Mouse (Mus musculus) hindbrain, postnatal 0 days (tissue): ENCODE results near the gene Syt2. TPM values are rescaled to one million over a fixed set of nuclear protein-coding genes. Genes with fewer than 3 reads are reported as not detected.

Experiments used
- ATAC-seq: fragments of 200-750 bp; cut with Nextera tagmentation; 2 replicates; pipeline ENCODE4 v1.8.0; 2017; ENCODE audit warnings: mild to moderate bottlenecking, moderate TSS enrichment, moderate library complexity
- DNase-seq: peaks from one replicate; pipeline ENCODE4 v3.0.0-alpha.2; 2015; ENCODE audit warnings: low spot score
- H3K27ac ChIP-seq: fragments of 300-500 bp; sonication (generic); 2 replicates; pipeline ENCODE4 v1.5.1; 2014; ENCODE audit warnings: mild to moderate bottlenecking
- H3K27me3 ChIP-seq: fragments of 300-500 bp; sonication (generic); 2 replicates; pipeline ENCODE4 v1.6.1; 2014; ENCODE audit warnings: low read length, mixed read lengths; ENCODE audit not compliant: insufficient read depth
- H3K36me3 ChIP-seq: fragments of 300-500 bp; sonication (generic); 2 replicates; pipeline ENCODE4 v1.6.1; 2014; ENCODE audit warnings: low read length, mixed read lengths; ENCODE audit not compliant: insufficient read depth
- H3K4me1 ChIP-seq: fragments of 300-500 bp; sonication (generic); 2 replicates; pipeline ENCODE4 v1.6.1; 2014; ENCODE audit warnings: antibody characterized with exemption, low read length, mixed read lengths; ENCODE audit not compliant: insufficient read depth
- H3K4me2 ChIP-seq: fragments of 300-500 bp; sonication (generic); 2 replicates; pipeline ENCODE4 v1.6.1; 2014; ENCODE audit warnings: low read depth, mild to moderate bottlenecking, low read length, moderate library complexity, mixed read lengths
- H3K4me3 ChIP-seq: fragments of 300-500 bp; sonication (generic); 2 replicates; pipeline ENCODE4 v1.5.1; 2014; ENCODE audit warnings: low read length
- H3K9ac ChIP-seq: fragments of 300-500 bp; sonication (generic); replicated peaks from 2 replicates; pipeline ENCODE4 v1.6.1; 2014; ENCODE audit warnings: mild to moderate bottlenecking, low read length, moderate library complexity, mixed read lengths
- H3K9me3 ChIP-seq: fragments of 300-500 bp; sonication (generic); 2 replicates; pipeline ENCODE4 v1.6.1; 2016; ENCODE audit warnings: low read length, mixed read lengths
- CTCF ChIP-seq: IDR thresholded peaks from 2 replicates; pipeline ENCODE4 v1.5.1; 2016; ENCODE audit warnings: antibody characterized with exemption, control low read depth, low read depth
- WGBS: fragments of 180-500 bp; shearing (Covaris S2); extraction: QIAGEN DNeasy Blood & Tissue Kit; methylation state at CpG from one replicate; pipeline ENCODE4 v1.1.7; 2014; 5-methylcytosine and 5-hydroxymethylcytosine counted together
- polyA plus RNA-seq: library from polyadenylated mRNA; unstranded; fragments of >200 nt; fragmentation: Nextera tagmentation; extraction: Ambion mirVana; gene quantifications from 2 replicates; pipeline ENCODE4 v1.2.1, GENCODE M21; 2015
- total RNA-seq: library from RNA; depleted of rRNA; stranded (reverse); fragments of >200 nt; gene quantifications from 2 replicates; pipeline ENCODE4 v1.2.3, GENCODE M21; 2014

Syt2 gene
- total and polyA plus RNA-seq, 2 experiments from 2014 or later, result 22.5 to 74.7 TPM

DNA sequence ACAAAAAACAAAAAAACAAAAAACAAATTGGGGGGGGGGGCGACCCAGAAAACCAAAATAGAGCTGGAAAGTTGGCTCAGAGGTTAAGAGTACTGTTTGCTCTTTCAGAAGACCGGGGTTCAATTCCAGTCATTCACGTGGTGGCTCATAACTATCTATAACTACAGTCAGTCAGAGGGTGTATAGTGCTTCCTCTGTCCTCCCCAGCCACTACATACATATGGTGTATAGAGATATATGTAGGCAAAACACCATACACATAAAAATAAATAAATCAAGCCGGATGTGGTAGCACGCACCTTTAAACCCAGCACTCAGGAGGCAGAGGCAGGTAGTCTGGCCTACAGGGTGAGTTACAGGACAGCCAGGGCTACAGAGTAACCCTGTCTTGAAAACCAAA is 31.9 kb upstream of the Syt2 start:
- peaks cover 48% of the 10 kb centered on the region for H3K36me3 ChIP-seq

DNA sequence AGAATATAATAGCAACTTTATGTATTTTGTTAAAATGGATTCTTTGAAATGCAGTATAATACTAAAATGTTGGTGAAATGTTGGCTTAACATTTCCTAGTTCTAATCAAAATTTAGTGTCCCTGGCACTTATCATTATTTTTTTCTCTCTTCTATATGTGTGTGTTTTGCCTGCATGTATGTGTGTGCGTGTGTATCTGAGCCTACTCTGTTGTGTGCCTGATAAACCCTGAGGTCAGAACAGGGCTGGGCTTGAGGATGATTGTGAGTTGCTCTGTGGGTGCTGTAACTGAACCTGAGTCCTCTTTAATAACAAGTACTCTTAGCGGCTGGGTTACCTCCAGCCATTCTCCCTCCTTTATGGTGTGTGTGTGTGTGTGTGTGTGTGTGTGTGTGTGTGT is 31.5 kb upstream of the Syt2 start:
- no peak overlapping the region for H3K4me3 ChIP-seq
- no peak for TF ChIP-seq CTCF
- DNase-seq (no peak), ATAC-seq (no peak)
- no peak overlapping the region for H3K9ac ChIP-seq
- no peak overlapping the region for H3K27ac ChIP-seq
- H3K36me3 ChIP-seq, result peaks cover 50% of the 10 kb centered on the region
- no peaks in the 10 kb centered on the region for H3K4me1 ChIP-seq
- H3K27me3 ChIP-seq, result no peaks in the 10 kb centered on the region
- H3K4me2 ChIP-seq, result no peak overlapping the region
- no peaks in the 10 kb centered on the region for H3K9me3 ChIP-seq
- 93% methylated on average over 2 of the region's 2 CpGs for WGBS

More for the DNA sequence above, 31.9 kb upstream of the Syt2 start:
- H3K4me2 ChIP-seq, result no peak overlapping the region
- no peaks in the 10 kb centered on the region for H3K4me1 ChIP-seq
- no peak overlapping the region for H3K4me3 ChIP-seq
- ATAC-seq (no peak), DNase-seq (no peak)
- WGBS, result 97% methylated on average over 5 of the region's 5 CpGs
- no peak overlapping the region for H3K27ac ChIP-seq
- no peak overlapping the region for H3K9ac ChIP-seq
- no peaks in the 10 kb centered on the region for H3K27me3 ChIP-seq
- H3K9me3 ChIP-seq, result no peaks in the 10 kb centered on the region
- no peak for TF ChIP-seq CTCF

DNA sequence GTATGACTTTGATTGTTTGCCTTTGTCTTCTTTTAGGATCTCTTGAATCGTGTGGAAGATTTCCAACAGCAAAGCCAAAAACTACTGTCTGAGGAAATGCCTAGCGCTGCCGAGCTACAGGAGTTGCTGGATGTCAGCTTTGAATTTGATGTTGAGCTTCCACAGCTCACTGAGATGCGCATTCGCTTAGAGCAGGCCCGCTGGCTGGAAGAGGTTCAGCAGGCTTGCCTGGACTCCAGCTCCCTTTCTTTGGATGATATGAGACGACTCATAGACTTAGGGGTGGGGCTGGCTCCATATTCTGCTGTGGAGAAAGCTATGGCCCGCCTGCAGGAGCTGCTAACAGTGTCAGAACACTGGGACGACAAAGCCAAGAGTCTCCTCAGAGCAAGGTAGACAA is 28.8 kb upstream of the Syt2 start:
- Histone ChIP-seq H3K4me2 (no peak overlapping the region), H3K4me1 (no peaks in the 10 kb centered on the region), H3K9ac (no peak overlapping the region), H3K9me3 (no peaks in the 10 kb centered on the region), H3K4me3 (no peak overlapping the region), H3K27me3 (no peaks in the 10 kb centered on the region), H3K27ac (no peak overlapping the region), H3K36me3 (peaks cover 67% of the 10 kb centered on the region)
- 86% methylated on average over 9 of the region's 9 CpGs for WGBS
- DNase-seq (no peak), ATAC-seq (no peak)
- no peak for TF ChIP-seq CTCF

DNA sequence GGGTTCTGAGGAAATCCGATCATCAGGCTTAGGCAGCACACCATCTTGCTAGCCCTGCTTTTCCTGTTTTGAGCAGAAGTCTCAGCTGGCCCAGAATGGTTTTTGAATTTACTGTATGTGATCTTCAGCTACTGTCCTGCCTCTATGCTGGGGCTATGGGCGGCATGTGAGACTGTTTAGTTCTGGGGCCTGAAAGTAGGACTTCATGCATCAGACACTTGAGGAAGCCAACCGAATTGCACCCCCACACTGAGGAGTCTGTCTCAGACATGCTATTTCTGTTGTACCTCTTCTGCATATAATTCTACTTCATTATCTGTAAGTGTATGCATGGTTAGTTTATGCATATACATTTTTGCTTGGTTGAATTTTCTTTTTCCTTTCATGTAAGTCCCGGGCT is 21.2 kb upstream of the Syt2 start:
- DNase-seq, result no peak
- no peak for TF ChIP-seq CTCF
- H3K27ac ChIP-seq, result no peak overlapping the region
- H3K9ac ChIP-seq, result no peak overlapping the region
- no peaks in the 10 kb centered on the region for H3K27me3 ChIP-seq
- H3K4me3 ChIP-seq, result no peak overlapping the region
- ATAC-seq, result no peak
- 87% methylated on average over 4 of the region's 4 CpGs for WGBS
- no peaks in the 10 kb centered on the region for H3K4me1 ChIP-seq
- no peaks in the 10 kb centered on the region for H3K9me3 ChIP-seq
- peaks cover 77% of the 10 kb centered on the region for H3K36me3 ChIP-seq
- no peak overlapping the region for H3K4me2 ChIP-seq

DNA sequence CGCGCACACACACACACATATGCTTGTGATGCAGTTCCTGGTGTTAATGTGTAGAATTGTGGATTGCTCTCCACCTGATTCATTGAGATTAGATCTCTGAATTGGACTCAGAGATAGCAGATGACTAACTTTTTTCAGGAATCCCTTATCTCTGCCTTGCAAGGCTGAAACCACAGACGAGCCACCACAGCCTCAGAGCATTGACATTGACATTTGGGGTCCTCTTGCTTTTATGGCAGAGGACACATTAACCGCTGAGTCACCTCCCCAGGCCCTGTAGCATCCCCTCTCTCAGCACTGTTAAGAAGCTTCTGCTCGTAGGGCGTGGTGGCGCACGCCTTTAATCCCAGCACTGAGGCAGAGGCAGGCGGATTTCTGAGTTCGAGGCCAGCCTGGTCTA is 17.0 kb upstream of the Syt2 start:
- DNase-seq, result no peak
- Histone ChIP-seq H3K4me2 (no peak overlapping the region), H3K27ac (no peak overlapping the region), H3K9ac (no peak overlapping the region), H3K4me3 (no peak overlapping the region), H3K4me1 (no peaks in the 10 kb centered on the region), H3K36me3 (peaks cover 70% of the 10 kb centered on the region), H3K27me3 (no peaks in the 10 kb centered on the region), H3K9me3 (no peaks in the 10 kb centered on the region)
- no peak for TF ChIP-seq CTCF
- ATAC-seq, result no peak
- 94% methylated on average over 10 of the region's 10 CpGs for WGBS

DNA sequence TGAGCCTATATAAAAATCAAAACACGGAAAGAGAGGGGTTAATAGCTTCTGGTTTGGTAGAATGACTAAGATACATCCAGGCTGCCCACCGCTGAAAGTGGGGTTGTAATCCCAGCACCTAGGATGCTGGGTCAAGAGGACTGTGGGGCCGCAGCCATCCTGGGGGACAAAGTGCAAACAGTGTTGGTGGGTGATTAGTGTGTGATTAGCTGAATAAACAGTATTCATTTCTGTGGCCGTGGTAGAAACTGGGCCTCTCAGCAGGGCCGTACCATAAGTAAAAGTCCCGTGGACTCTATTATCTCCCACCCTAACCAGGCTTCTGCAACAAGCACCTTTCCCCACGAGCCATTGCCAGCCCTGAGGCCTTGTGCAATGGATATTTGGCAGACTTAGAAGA is 12.2 kb upstream of the Syt2 start:
- Histone ChIP-seq H3K27me3 (no peaks in the 10 kb centered on the region), H3K27ac (no peak overlapping the region), H3K9ac (no peak overlapping the region), H3K4me2 (no peak overlapping the region), H3K4me3 (no peak overlapping the region), H3K9me3 (no peaks in the 10 kb centered on the region), H3K4me1 (no peaks in the 10 kb centered on the region), H3K36me3 (peaks cover 30% of the 10 kb centered on the region)
- DNase-seq (no peak), ATAC-seq (no peak)
- TF ChIP-seq CTCF, result no peak
- WGBS, result 80% methylated on average over 7 of the region's 7 CpGs

DNA sequence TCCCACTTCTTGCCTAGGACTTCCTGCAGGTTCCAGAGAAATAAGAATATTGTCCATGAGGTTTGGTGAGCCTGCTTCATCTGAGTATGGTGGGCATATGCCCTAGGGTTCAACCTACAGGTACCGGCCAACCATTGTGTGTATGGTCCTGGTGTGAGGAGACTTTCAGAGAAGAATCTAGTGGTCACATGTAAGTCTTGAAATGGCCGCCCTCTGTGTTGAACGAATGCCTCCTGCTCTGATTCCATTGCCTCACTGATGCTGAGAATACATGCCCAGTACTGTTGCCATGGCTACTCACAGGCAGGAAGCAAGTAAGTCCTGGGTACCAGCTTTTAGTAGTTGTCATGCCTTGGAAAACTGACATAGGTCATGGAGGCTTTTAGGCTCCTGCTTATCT is 10.2 kb upstream of the Syt2 start:
- ATAC-seq (peak; percentile 54; the same call in 1 of the 2 replicates), DNase-seq (no peak)
- Histone ChIP-seq H3K27ac (peak overlapping the region; percentile 28; the same call in 1 of the 2 replicates), H3K27me3 (no peaks in the 10 kb centered on the region), H3K9ac (no peak overlapping the region), H3K9me3 (no peaks in the 10 kb centered on the region), H3K4me3 (no peak overlapping the region), H3K4me2 (no peak overlapping the region), H3K4me1 (no peaks in the 10 kb centered on the region), H3K36me3 (peaks cover 11% of the 10 kb centered on the region)
- no peak for TF ChIP-seq CTCF
- 64% methylated on average over 3 of the region's 3 CpGs for WGBS
